Mouse (Mus musculus): ENCODE measurements around the gene Pom121. TPM values are rescaled to one million over a fixed set of nuclear protein-coding genes. Genes with fewer than 3 reads are reported as not detected.
A peak's percentile ranks its signal among the peaks of the same experiment; 100 is the strongest.
"Not testable (repeated sequence)": the region's sequence is repeated elsewhere in the genome, so short reads cannot be mapped to it uniquely, and the experiment has no call there.

Pom121 gene
- polyA plus RNA-seq, 1 experiment from 2014 or later = 33.2 TPM

DNA sequence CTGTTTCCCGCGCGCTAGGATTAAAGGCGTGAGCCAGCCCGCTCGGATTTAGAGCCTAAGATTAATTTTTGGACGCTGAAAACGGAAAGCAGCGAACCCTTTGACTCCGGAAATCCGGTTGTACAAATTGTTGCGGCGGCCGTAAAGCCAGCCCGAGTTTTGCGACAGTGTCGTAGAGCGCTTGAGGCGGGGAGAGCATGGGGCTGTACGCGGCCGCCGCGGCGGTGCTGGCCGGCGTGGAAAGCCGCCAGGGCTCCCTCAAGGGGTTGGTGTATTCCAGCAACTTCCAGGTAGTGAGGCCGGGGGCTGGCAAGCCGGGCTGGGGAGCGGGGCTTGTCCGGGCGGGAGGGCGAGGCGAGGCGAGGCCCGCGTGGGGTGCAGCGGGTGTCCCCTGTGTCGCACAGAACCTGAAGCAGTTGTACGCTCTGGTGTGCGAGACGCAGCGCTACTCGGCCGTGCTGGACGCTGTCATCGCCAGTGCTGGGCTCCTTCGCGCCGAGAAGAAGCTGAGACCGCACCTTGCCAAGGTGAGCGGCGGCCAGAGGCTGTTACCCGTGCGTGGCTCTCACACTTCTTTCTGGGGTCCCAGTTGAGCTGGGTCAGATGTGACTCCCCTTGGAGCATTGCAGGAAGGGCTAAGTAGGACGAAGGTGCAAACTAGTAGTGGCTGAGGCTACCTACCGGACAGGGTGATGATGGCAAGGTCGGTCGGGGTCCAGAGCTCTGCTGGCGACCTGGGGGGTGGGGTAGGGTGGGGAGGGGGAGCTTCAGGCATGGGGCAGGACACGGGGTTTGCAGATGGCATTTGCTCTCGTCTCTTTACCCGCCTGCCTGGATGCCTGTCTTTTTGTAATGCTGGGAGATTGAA lies 24.3 kb downstream of the Pom121 start, which contains the start of gene Nsun5:
TSS of gene Nsun5 (plus strand) at position 167 of the 868 bp plus-strand sequence.
- ATAC-seq (peak; percentile 60), DNase-seq (ENCODE audit: low read depth, low spot score) (peak; percentile 80)
- TF ChIP-seq CTCF (IDR thresholded peaks at IDR 0.05) = no peak
- POLR2A ChIA-PET = interaction anchor here (0.6 to 2.2 kb wide), 5 partner anchors 10 to 357 kb away, joined by 3 to 10 read pairs (median 3); no protein-coding TSS in a partner anchor
- CTCF ChIA-PET = interaction anchor here (1.3 to 2.4 kb wide), 2 partner anchors 11 to 25 kb away, joined by 3 to 10 read pairs; no protein-coding TSS in a partner anchor
- H3K27me3 ChIP-seq = no peaks in the 10 kb centered on the region
- in situ Hi-C loops (cut with MboI; ENCODE audit: low pct_unique_long_range_greater_than_20kb) = no loop called here

DNA sequence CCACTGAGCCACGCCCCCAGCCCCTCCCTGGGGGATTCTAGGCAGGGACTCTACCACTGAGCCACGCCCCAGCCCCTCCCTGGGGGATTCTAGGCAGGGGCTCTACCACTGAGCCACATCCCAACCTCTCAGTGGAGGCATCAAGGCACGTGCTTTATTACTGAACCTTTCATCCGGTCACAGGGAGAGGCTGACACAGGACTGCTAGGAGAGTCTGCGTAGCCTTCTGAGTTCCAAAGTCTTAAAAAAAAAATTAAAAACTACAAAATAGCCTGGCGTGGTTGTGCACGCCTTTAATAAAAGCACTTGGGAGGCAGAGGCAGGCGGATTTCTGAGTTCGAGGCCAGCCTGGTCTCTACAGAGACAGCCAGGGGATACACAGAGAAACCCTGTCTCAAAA lies 25.1 kb downstream of the Pom121 start:
- ATAC-seq; DNase-seq (ENCODE audit: low read depth, low spot score); H3K27me3 ChIP-seq; in situ Hi-C loops (cut with MboI; ENCODE audit: low pct_unique_long_range_greater_than_20kb): not testable (repeated sequence)
- POLR2A ChIA-PET = interaction anchor here (0.7 to 2.2 kb wide), 2 partner anchors 12 to 356 kb away, joined by 3 to 10 read pairs; no protein-coding TSS in a partner anchor
- CTCF ChIA-PET = interaction anchor here (1.3 to 2.4 kb wide), 2 partner anchors 12 to 26 kb away, joined by 3 to 10 read pairs; no protein-coding TSS in a partner anchor

GRCm38 (mm10) chr5:135368312-135368711 lies 26.0 kb downstream of the Pom121 start:
- TF ChIP-seq CTCF (IDR thresholded peaks at IDR 0.05) = no peak
- DNase-seq (ENCODE audit: low read depth, low spot score) = no peak
- ChIA-PET CTCF (no interaction called here), POLR2A (no interaction called here)
- ATAC-seq = no peak
- H3K27me3 ChIP-seq = peaks cover 8% of the 10 kb centered on the region
- in situ Hi-C loops (cut with MboI; ENCODE audit: low pct_unique_long_range_greater_than_20kb) = no loop called here

- ChIA-PET POLR2A (no interaction called here), CTCF (no interaction called here)
- TF ChIP-seq CTCF (IDR thresholded peaks at IDR 0.05) = no peak
- H3K27me3 ChIP-seq = peaks cover 8% of the 10 kb centered on the region
- in situ Hi-C loops (cut with MboI; ENCODE audit: low pct_unique_long_range_greater_than_20kb) = no loop called here
- DNase-seq (ENCODE audit: low read depth, low spot score) = no peak
- no peak for ATAC-seq
Measured at GRCm38 (mm10) chr5:135367841-135368240, 26.5 kb downstream of the Pom121 start.

DNA sequence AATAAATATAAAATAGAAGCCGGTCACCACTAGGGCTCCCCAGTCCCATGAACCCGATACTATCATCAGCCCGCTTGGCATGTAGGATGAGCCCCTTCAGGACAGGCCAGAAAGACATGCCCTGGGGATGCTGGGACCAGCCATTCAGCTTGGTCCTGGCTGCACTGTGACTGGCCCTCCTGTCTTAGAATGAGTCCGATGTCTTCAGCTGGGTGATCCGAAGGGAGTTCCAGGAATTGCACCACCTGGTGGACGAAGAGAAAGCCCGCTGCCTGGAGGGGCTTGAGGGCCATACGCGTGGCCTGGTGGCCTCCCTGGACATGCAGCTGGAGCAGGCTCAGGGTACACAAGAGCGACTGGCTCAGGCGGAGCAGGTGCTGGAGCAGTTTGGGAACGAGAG lies 30.8 kb downstream of the Pom121 start:
- DNase-seq (ENCODE audit: low read depth, low spot score) = no peak
- CTCF ChIA-PET = interaction anchor here (0.7 to 1.2 kb wide), 3 partner anchors 17 to 322 kb away, joined by 3 to 4 read pairs (median 4); no protein-coding TSS in a partner anchor
- POLR2A ChIA-PET = no interaction called here
- peaks cover 8% of the 10 kb centered on the region for H3K27me3 ChIP-seq
- TF ChIP-seq CTCF (IDR thresholded peaks at IDR 0.05) = no peak
- in situ Hi-C loops (cut with MboI; ENCODE audit: low pct_unique_long_range_greater_than_20kb) = no loop called here
- no peak for ATAC-seq

- ATAC-seq = no peak
- no peak for DNase-seq (ENCODE audit: low read depth, low spot score)
- ChIA-PET POLR2A (no interaction called here), CTCF (interaction anchor here (0.7 kb wide), 1 partner anchor 30 kb away, joined by 3 read pairs; no protein-coding TSS in a partner anchor)
- peaks cover 8% of the 10 kb centered on the region for H3K27me3 ChIP-seq
- TF ChIP-seq CTCF (IDR thresholded peaks at IDR 0.05) = no peak
- in situ Hi-C loops (cut with MboI; ENCODE audit: low pct_unique_long_range_greater_than_20kb) = no loop called here
Measured at GRCm38 (mm10) chr5:135362572-135362971, 31.8 kb downstream of the Pom121 start.

DNA sequence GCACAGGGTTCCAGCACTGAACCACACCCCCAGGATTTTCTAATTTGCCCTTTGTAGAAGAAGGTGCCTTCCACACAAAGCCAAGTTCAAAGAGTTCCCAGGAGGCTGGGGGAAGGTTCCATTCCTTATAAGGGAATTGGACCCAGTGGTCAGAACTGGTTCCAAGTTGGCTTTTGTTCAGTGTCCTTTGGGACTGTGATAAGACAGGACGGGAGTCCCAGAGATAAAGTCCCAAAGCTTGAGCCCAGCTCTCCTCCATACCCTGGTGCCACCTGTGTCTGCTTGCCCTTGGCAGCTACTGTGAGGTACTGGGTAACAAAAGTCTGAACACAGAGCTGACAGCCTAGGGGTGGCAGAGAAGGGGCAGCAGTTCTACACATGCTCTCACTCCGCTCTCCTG lies 34.6 kb downstream of the Pom121 start:
- ATAC-seq = no peak
- CTCF ChIA-PET = no interaction called here
- in situ Hi-C loops (cut with MboI; ENCODE audit: low pct_unique_long_range_greater_than_20kb) = no loop called here
- POLR2A ChIA-PET = no interaction called here
- H3K27me3 ChIP-seq = peaks cover 14% of the 10 kb centered on the region
- no peak for DNase-seq (ENCODE audit: low read depth, low spot score)
- TF ChIP-seq CTCF (IDR thresholded peaks at IDR 0.05) = no peak

- POLR2A ChIA-PET = no interaction called here
Measured at GRCm38 (mm10) chr5:135357556-135357955, 36.8 kb downstream of the Pom121 start.

GRCm38 (mm10) chr5:135356090-135356489 lies 38.3 kb downstream of the Pom121 start:
- TF ChIP-seq CTCF (IDR thresholded peaks at IDR 0.05) = no peak

More at GRCm38 (mm10) chr5:135357556-135357955, 36.8 kb downstream of the Pom121 start:
- DNase-seq (ENCODE audit: low read depth, low spot score) (no peak), ATAC-seq (no peak)
- TF ChIP-seq CTCF (IDR thresholded peaks at IDR 0.05) = no peak
- peaks cover 25% of the 10 kb centered on the region for H3K27me3 ChIP-seq
- in situ Hi-C loops (cut with MboI; ENCODE audit: low pct_unique_long_range_greater_than_20kb) = no loop called here
- CTCF ChIA-PET = no interaction called here

GRCm38 (mm10) chr5:135353564-135353963 lies 40.8 kb downstream of the Pom121 start:
- DNase-seq (ENCODE audit: low read depth, low spot score) (no peak), ATAC-seq (no peak)
- in situ Hi-C loops (cut with MboI; ENCODE audit: low pct_unique_long_range_greater_than_20kb) = no loop called here
- H3K27me3 ChIP-seq = peaks cover 39% of the 10 kb centered on the region
- CTCF ChIA-PET = interaction anchor here (1.0 to 1.3 kb wide), 3 partner anchors 7 to 38 kb away, joined by 3 read pairs; no protein-coding TSS in a partner anchor
- POLR2A ChIA-PET = no interaction called here
- TF ChIP-seq CTCF (IDR thresholded peaks at IDR 0.05) = peak; percentile 66

More at GRCm38 (mm10) chr5:135356090-135356489, 38.3 kb downstream of the Pom121 start:
- ChIA-PET POLR2A (no interaction called here), CTCF (no interaction called here)
- in situ Hi-C loops (cut with MboI; ENCODE audit: low pct_unique_long_range_greater_than_20kb) = no loop called here
- ATAC-seq (no peak), DNase-seq (ENCODE audit: low read depth, low spot score) (no peak)
- peaks cover 30% of the 10 kb centered on the region for H3K27me3 ChIP-seq

GRCm38 (mm10) chr5:135352995-135353394 lies 41.4 kb downstream of the Pom121 start, which contains the start of gene Trim50:
Gene Trim50 (plus strand): TSS chr5:135353295.
- DNase-seq (ENCODE audit: low read depth, low spot score) (no peak), ATAC-seq (no peak)
- in situ Hi-C loops (cut with MboI; ENCODE audit: low pct_unique_long_range_greater_than_20kb) = no loop called here
- ChIA-PET POLR2A (no interaction called here), CTCF (interaction anchor here (1.3 to 1.4 kb wide), 2 partner anchors 8 to 14 kb away, joined by 3 read pairs; no protein-coding TSS in a partner anchor)
- no peak for TF ChIP-seq CTCF (IDR thresholded peaks at IDR 0.05)
- H3K27me3 ChIP-seq = peaks cover 39% of the 10 kb centered on the region
